Mouse (Mus musculus) cerebellum, adult 11 months (tissue): ENCODE measurements around the gene Cblb.

Experiments
- DNase-seq: peaks from one replicate; pipeline ENCODE4 v3.0.0; 2022

Gene Cblb

DNA sequence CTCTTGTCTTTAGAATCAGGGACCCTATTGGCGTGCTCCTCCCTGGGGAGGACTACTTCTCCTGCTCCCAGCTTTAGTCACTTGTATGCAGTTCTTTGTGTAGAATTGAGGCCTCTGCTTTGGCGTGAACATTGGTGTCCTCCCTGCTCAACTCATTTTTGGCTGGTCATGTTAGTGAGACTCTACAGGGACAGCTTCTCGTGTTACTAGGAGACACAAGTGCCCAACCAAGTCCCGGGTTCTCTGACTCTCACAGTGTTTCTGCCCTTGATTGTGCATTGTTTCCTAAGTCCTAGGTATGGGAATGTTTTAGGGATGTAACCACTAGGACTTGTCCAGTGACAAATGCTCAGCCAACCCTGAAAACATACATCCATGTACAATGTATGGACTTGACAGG is 9.9 kb downstream of the Cblb start:
- DNase-seq, result no peak

DNA sequence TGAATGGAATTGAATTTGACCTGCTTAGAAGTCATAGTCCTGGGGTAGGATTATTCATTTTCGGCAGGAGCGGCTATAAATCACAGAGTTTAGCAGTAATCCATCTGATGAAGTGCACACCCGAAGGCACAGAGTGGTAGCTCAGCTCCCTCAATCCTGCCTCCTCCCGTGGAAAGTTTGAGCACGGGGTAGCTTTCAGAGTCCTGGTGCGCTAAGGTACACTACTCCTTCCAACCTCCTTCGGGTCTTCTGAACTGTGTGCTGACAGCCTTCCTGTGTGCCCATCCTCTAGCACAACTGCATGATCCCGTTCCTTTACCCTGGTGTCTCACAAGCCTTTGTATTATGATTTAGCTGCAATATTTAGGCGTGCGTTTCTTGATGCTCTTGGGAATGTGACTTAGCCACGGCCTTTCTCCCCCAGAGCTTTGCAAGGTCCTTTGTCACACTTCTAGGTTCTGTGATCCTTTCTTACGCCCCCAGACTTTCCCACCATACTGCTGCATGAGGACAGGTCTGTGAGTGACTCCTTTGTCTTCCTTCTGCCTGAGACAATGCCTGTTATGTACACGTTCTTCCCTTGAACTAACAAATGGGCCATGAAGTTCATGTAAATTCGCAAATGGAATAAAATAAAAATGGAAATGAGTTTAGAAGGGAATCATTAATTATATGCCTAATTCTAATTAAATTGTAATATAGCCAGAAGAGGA is 11.8 kb downstream of the Cblb start:
- no peak for DNase-seq

DNA sequence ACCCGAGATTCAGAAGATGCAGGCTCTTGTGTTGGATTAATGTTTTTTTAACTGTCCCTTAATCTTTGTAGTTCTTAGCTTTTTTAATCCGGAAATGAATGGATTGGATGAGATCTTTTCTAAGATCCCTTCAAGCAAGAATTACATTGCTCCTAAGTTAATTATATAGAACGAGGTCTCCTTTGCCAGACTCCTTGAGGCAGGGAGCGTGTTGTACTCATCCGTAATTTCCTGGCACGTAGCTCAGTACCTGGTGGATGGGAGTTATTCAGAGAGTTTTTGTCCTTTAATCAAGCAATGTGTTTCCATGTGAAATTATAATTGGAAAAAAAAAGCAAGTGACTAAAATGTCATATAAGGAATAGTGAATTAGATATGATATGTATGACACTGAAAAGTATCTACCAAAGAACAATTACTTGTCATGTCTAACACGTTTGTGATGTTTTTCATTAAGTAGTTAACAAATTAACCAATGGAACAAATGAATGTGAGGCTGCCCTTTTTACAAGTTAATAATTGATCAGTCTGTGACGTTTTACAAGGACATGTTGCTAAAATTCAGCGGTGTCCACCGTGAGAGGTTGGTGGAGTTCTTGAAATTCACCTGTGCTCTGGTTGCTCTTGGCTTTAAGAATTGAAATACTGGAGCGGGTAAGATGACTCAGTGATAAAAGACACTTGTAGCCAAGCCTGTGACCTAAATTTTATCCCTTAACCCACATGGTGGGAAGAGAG is 12.5 kb downstream of the Cblb start:
- no peak for DNase-seq

DNA sequence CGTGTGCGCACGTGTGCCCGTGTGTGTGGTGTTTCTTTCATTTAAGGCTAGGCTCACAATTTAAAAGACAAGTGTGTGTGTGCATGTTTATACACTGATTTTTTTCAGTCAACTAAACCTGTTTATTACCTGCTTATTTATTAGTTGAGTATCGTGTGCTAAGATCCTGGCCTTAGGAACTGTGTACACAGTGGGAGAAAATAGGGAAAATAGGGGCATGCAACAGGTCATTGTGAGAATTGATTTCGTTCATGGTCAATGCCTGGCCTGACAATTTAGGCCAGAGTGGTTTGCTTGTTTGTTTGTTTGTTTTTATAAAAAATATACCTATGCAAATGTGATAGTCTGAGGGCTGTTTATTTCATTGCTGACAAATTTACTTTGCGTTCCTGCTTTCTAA is 13.5 kb downstream of the Cblb start:
- no peak for DNase-seq

DNA sequence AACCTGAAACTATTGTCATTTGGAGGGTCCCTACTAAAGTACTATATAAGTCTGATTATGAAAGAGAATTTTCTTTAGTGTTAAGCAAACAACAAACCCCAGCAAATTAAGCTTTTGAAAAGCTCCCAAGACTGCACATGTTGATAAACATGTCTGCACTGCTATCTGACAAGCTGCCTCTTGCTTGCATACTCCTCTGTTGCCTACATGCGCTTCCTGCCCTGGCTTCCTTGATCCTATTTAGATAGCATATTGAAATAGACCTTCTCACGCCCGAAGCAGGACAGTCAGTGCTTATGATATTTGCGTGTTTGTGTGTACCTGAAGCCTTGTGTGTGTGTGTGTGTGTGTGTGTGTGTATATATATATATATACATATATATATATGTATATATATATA is 14.0 kb downstream of the Cblb start:
- no peak for DNase-seq

DNA sequence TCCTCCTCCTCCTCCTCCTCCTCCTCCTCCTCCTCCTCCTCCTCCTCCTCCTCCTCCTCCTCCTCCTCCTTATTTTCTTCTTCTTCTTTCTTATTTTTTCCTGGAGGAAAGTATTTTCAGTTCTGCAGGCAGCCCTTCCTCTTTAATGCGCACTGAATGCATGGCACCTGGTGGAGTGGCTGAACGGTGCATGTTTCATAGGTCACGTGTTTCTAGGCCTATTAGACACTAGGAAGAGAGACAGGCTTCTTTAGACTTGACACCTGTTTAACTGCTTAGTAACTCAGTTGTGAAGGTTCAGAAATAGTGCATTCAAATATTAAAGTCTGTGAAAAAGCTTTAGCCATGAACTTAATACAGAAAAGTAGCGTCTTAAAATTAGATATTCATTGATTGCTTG is 15.4 kb downstream of the Cblb start:
- no peak for DNase-seq

DNA sequence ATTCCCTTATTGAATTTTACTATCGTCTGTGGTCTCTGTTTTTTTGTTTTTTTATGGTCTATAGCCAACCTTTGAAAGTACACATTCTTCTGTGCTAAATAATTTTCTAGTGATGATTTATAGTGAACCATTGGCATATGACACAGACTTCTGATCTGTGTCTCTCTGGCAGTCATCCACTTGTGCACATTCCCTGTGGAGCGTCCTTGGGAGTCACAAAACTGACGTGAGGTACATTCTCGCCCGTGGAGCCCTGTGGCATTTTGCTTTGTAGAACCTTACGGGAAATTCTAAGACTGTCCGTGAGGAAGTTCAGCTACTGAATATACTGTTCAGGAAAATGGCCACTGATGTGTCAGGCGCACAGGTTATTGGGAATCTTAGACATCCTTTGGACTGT is 20.1 kb downstream of the Cblb start:
- no peak for DNase-seq

DNA sequence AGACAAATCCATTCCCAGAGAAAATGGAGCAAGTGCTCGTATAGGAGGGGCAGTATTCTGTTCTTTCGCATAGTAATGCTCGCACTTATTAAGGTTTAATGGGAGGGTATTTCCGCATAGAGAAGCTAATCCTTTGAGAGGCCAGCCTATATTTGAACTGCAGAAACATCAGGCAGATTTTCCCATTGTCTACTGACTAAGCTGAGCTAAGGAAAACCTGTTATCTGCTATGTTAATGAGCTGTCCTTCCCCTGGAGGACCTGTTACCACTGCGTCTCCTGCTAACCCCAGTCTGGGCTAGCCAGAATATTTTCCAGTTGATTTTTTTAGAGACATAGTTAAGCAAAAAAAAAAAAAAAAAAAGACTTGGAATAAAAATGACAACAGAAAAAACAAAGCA is 21.7 kb downstream of the Cblb start:
- no peak for DNase-seq

DNA sequence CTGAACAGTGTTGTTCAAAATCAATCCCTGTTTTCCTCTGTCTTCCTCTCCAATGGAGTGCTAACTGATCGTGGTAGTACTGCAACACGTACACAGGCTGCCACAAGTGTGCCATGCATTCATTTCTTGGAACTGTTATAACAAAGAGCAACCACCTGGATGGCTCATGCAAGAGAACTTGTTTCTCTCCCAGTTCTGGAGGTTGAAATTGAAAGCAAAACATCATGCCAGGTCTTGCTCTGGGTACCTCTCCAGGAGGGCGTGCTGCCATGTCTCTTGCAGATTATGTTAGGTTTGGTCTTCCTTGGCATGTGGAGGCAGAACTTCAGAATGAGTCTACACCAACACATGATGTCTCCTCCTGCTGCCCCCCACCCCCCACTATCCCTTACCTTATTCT is 24.2 kb downstream of the Cblb start:
- no peak for DNase-seq

DNA sequence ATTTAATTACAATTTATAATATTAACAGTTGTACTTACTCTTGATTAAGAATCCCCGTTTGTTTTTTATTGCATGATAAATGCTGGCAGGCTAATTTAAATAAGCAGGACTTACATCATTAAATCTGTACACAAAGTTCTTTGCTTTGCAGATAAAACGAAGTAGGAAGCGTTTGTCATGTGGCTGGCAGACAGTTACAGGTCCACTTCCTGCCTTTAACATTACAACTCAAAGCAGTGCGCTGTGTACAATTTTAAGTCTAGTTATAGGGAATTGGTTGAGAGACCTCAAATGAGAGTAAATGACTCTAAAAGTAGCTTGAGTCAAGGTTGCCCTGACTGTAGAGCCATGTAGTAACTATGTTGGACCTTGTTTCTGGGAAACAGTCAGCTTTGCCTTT is 25.1 kb downstream of the Cblb start:
- no peak for DNase-seq

DNA sequence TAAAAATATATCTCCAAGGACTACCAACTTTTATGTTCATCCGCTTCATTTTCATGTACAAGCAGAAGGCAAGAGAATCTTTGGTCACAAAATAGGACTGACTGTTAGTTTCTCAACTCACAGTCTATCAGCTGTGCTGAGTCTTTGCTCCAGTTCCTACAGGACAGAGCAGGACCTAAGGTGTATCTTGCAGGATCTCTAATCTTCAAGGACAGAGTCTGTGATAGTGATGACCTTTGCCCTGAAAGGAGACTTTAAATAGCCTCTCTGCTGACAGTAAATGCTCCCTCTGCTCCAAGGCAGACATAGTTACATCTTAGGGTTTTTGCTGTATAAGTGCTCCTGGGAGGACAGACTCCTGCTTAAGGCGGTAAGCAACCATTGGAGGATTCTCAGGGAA is 26.3 kb downstream of the Cblb start:
- no peak for DNase-seq

DNA sequence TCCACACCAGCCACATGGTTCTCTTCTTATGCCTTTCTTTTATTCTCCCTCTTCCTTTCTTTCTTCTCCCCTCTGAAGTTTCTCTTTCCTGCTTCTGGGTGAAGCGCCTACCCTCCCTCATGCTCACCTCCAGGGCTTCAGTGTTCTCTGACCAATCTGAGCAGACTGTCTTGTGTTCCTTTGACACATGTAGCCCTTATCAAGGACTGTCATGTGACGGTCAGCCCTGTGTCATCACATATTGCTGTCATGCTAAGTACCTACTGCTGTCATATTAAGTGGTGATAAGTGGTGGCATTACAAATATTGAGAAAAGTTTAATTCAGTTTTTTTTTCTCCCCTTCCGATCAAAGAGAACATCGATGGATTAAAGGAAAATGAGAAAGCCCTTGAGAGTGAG is 28.5 kb downstream of the Cblb start:
- DNase-seq, result no peak

DNA sequence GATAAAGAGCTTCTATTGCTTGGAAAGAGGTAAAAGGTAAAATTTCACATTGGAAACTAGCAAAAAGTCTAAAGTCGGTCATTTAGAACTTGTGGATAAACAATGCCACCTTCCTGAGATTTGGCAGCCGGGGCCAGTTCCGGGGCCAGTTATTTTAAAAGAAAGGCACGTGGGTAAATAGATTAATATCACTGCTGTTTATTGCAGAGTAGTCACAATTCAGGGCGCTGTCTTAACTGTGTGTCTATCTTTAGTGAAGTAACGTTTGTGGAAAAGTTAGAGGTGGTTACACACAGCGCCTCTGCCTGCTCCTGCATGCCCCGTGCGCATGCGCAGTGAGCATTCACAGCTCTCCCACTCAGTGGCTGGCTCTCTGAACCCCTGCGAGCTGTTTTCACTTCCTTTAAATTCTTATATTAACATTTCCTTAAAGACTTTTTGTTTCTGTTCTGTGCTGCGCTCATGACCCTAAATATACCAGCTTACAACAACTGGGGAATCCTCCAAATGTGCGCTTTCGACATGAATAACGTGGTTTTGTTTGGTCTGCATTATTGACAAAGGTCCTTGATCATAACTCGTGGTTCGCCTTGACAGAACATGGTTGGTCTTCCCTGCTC is 29.2 kb downstream of the Cblb start:
- no peak for DNase-seq

DNA sequence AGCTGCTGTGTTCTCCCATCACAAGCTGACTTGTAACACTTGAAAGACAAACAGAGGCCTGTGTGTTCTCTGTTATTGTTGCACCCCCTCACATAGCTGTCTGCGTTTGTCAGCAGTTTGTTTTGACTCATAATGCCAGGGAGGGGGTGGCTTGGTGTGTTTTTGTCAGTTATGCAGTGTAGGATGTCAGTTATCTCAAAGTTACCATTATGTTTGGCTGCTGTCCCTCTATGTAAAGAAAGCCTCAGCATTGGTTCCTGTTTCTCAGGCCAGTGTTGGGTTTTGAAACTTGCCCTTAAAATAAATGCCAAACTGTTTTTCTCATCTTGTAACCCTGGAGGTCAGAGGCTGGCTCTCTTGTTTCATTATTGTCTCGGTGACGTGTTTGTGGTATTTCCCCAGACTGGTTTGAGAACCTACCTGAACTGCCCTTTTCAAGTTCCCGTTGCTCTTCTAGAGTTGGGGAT is 30.0 kb downstream of the Cblb start:
- DNase-seq, result no peak

DNA sequence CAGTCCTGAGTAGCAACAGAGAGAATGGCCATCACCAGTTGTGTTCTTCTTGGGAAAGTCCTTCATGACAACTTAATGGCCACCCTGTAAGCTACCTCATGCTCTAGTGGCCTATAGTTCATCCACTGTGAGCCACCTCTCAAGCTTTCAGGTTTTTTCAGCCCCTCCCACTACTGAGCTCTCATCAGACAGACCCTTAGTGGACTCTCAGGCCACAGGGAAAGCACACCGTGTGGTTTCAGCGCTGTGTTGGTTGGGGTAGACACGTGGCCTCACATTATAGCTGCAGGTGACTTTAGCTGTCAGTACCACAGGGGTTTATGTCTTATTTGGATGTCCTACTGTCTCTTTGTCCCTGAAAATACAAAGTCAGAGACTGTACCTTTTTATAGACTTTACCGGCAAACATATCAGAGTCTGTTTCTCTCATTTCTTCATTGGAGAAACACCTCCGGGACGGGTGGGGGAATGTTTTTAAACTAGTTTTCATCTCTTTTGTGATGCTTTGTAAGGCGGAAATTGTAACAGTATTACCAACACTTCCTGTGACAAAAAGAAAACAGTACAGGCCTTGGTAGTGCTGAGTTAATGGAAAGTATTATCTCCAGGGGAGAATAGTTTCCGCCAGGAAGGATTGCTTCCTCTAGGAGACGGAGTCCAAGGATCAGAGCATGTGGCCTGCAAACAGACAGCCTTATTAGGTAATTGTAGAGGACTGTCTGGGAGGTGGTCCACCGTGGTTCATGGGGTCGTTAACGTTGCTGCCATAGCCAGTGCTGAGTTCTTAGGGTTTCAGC is 33.5 kb downstream of the Cblb start:
- DNase-seq, result no peak

DNA sequence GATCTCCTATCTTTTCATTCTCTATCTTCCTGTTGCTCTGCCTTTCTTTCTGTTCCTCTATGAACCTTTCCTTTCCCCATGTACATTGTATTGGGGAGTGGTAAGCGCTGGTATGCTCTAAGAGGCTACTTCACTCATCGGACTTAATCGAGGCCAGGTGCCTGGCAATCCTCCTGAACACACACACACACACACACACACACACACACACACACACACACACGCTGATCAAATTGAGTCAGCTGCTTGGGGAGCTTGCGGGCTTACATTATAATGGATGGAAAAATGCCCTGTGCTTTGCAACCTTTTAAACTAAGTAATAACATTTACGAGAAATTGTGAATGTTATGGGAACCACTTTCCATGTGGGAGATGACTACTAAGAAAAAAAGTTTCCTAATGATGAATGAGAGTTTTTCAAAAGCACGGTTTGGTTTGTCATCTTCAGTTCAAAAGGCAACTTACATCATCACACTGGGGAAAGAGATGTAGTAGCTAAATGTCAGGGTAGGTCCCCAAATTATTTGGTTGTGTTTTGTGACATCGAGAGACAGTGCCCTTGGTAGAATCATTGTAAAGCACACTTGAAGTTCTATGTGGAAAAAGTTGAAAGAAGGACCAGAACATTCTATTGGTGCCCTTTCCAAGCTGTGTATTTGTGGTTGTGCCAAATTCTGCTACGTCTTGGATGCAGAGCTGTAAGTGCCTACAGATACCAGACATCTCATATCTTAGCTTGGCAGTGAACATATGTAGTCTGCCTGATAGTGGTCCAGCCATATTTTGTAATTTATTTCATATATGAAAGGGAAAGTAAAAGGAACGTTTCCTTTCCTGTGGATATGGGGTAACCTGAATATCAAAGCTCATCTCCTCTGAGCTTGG is 36.8 kb downstream of the Cblb start:
- no peak for DNase-seq

DNA sequence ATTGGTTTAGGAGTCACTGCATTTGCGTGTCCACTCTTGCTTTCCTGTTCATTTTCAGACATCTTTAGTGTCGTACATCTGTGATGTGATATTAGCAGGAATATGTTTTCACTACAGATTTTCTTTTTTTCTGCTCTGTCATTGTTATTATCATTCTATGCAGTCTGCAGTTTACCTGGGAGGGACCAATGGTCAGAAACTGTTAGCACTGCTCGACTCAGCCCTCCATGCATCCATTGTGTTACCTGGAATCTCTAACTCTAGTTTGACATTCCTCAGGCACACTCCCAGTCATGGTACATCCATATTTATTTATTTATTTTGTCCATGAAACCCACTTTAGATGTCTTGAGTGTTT is 37.5 kb downstream of the Cblb start:
- no peak for DNase-seq

DNA sequence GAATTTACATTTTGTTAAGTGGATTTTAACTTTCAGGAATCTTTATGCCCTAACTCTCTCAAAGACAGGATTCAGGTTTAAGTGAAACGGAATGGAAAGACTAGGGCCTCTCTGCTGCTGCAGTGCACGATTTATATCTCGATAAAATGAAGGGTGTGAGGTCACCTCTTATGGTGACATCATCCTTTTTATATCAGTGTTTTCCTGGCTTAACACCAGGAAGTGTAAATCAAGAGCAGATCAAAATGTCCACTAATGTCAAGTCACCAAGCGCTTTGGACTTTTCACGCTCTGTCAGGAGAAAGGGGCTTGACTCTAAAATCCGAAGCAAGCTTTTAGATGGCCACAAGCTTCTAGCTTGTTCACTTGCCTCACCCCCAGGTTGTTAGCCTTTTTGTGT is 38.6 kb downstream of the Cblb start:
- DNase-seq, result no peak

DNA sequence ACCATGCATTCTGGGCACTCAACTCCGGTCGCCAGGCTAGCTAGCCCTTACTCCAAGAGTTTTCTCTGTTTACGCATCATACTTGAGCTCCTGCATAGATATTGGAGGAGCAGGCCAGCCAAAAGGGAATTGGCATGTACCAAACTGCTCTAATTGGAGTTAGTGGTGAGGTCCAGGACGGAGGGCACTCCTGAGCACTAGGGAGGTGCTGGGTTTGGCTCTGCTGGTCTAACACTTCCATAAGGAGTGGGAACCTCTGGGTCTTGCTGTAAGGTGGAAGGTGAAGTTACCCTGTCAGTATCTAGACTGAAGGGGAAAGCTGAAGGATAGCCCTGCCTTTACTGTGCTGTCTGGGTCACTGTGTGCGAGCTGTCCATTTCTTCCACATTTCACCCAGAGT is 39.1 kb downstream of the Cblb start:
- no peak for DNase-seq

DNA sequence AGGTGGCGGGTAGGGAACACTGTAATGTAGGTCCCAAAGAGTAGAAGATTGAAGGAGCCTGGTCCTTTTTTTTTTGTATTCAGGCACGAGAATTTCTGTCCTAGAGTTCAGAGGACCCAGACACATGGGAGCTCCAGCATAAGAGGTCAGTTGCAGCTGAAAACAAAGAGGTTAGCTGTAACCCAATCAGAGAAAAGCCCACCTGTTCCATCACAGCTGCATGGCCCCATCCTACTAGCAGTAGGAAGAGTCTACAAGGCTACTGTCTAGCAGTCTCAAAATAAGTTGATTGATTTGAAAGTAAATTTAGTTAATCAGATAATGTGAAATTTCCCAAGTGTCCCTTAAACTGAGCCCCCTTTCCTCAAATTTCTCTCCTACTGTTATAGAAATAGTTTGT is 40.3 kb downstream of the Cblb start:
- no peak for DNase-seq

DNA sequence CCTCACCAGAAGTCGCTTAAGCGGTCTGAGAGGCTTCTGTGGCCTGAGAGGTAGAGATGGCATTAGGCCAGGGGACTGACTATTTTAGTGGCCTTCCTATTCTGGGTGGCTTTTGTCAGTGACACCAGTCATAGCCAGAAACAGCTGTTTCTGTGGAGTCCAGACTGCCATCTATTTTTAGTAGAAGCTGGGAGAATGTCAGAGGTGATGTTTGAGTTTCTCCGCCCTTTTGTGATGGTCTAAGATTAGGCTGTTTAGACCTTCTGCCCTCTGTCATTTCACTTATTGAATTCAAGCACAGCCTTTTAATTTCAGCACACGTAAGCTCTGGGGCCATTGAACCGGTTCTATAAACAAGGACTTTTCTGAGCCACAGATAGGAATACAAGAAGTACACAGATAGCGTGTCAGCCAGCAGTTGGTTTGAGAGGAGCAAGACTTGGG is 40.8 kb downstream of the Cblb start:
- DNase-seq, result no peak

DNA sequence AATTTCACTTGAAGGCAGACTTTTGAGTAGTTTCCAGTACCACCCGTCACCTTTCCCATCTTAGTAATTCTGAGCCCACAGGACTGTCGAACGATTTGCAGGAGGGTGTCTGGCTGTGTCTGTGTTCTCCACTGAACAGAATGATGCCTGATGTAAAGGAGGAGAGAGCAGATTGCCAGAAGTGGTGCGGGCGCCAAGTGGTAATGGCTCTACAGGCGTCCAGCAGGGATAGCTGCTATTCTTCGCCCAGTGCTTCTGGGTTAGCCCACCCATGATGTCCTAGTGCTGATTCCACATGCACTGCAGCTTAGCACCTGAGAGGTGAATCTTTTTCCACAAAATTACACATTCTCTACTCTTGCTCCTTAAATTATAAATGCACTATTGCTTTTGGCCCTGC is 45.6 kb downstream of the Cblb start:
- DNase-seq, result peak; percentile 69

DNA sequence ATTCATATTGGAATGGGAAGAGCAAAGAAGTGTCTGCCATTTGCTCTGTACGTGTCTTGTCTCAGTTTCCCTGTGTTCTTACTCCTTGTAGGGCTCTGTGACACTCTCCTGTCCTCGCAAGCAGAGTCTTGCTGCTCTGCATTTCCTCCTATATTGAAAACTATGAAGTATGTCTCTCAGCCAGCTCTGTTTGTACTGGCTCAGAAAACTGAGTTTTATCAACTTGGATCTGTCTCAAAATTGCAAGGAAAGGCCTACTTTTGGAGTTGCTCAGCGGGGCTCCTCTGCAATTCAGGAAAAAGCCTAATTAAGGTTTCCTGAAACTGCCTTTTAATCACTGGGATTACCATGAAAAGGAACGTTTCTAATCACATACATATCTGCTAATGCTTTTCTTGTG is 46.9 kb downstream of the Cblb start:
- no peak for DNase-seq
